Mouse (Mus musculus): ENCODE measurements around the gene Kif21a. TPM values are rescaled to one million over a fixed set of nuclear protein-coding genes. Genes with fewer than 3 reads are reported as not detected.

Kif21a gene
- total and polyA plus RNA-seq, 2 experiments: 8.6 to 40.9 TPM

DNA sequence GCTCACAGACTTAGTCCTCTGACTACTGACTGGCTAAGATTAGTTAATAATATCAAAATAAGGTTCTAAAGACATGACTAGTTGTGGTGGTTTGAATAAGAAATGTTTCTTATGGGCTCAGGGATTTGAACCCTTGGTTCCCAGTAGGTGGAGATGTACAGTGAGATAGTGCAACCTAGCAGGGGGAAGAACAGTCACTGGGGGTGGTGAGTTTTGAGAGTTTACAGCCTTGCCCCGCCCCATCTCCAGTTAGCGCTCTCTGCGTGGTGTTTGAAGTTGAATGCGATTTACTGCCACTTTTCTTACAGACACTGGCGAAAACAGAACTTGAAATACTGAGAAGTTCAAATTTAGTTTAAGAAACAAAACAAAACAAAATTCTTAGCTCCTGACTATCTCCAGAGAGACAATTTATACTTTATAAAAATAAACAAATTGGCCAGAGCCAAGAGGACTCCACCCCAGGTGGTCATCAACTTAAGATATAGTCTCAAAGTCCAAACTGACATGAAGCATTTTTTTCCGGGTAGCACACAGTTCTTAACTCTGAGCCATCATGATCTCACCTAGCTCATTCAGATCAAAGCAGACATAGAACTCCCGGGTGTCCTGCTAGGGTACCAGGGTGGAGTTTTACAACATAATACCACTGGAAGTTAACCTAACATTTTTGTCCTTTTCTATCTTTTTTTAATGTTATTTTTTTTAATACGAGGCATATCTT is 88.8 kb downstream of the Kif21a start:
- Histone ChIP-seq H3K9ac (ENCODE audit: low read depth, low read length) (no peak overlapping the region), H3K4me3 (ENCODE audit: insufficient read depth, low read depth, low read length) (no peak overlapping the region), H3K27me3 (ENCODE audit: control insufficient read depth, insufficient read depth, low read length) (no peaks in the 10 kb centered on the region), H3K36me3 (ENCODE audit: control insufficient read depth, insufficient read depth, low read length) (peaks cover 31% of the 10 kb centered on the region), H3K79me2 (ENCODE audit: control insufficient read depth, insufficient read depth, low read length) (no peaks in the 10 kb centered on the region), H3K4me1 (ENCODE audit: control insufficient read depth, insufficient read depth, low read length) (no peaks in the 10 kb centered on the region), H3K27ac (replicated peaks; ENCODE audit: insufficient read depth, low read depth, low read length) (no peak overlapping the region)
- TF ChIP-seq CTCF (IDR thresholded peaks at IDR 0.05; ENCODE audit: low read depth, low read length) (no peak), POLR2A (IDR thresholded peaks at IDR 0.05; ENCODE audit: extremely low read depth, insufficient read depth, low read length) (no peak)
- DNase-seq (ENCODE audit: extremely low read depth, low read depth, low spot score): no peak
- 94% methylated on average over 8 of the region's 8 CpGs for WGBS

DNA sequence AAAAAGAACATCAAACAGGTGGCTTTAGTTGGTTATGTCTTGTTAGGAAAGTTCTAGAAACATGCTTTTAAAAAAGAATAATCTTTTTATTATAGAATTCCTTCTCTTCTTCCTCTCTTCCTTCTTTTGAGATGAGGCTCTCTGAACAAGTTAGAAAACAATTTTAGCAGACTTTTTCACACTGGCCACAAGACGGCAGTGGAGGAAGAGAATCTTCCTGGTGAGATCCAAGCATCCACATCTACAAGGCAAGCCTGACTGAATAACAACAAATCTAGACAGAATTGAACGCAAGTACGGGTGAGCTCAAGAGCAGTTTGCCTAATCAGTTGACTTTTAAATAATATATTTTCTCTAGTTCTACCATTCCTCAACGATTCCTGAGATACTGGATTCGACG is 98.4 kb downstream of the Kif21a start:
- 88% methylated on average over 6 of the region's 6 CpGs for WGBS
- H3K9ac ChIP-seq (ENCODE audit: low read depth, low read length): no peak overlapping the region
- no peaks in the 10 kb centered on the region for H3K27me3 ChIP-seq (ENCODE audit: control insufficient read depth, insufficient read depth, low read length)
- no peak overlapping the region for H3K27ac ChIP-seq (replicated peaks; ENCODE audit: insufficient read depth, low read depth, low read length)
- no peak for DNase-seq (ENCODE audit: extremely low read depth, low read depth, low spot score)
- no peaks in the 10 kb centered on the region for H3K4me1 ChIP-seq (ENCODE audit: control insufficient read depth, insufficient read depth, low read length)
- no peak for TF ChIP-seq POLR2A (IDR thresholded peaks at IDR 0.05; ENCODE audit: extremely low read depth, insufficient read depth, low read length)
- TF ChIP-seq CTCF (IDR thresholded peaks at IDR 0.05; ENCODE audit: low read depth, low read length): no peak
- no peaks in the 10 kb centered on the region for H3K79me2 ChIP-seq (ENCODE audit: control insufficient read depth, insufficient read depth, low read length)
- H3K36me3 ChIP-seq (ENCODE audit: control insufficient read depth, insufficient read depth, low read length): peaks cover 23% of the 10 kb centered on the region; the same call in 1 of the 2 replicates
- H3K4me3 ChIP-seq (ENCODE audit: insufficient read depth, low read depth, low read length): no peak overlapping the region

GRCm38 (mm10) chr15:90938469-90938868 is 111.3 kb downstream of the Kif21a start:
- no peak for TF ChIP-seq POLR2A (IDR thresholded peaks at IDR 0.05; ENCODE audit: extremely low read depth, insufficient read depth, low read length)
- TF ChIP-seq CTCF (IDR thresholded peaks at IDR 0.05; ENCODE audit: low read depth, low read length): no peak
- no peaks in the 10 kb centered on the region for H3K4me1 ChIP-seq (ENCODE audit: control insufficient read depth, insufficient read depth, low read length)
- H3K79me2 ChIP-seq (ENCODE audit: control insufficient read depth, insufficient read depth, low read length): no peaks in the 10 kb centered on the region
- no peak for DNase-seq (ENCODE audit: extremely low read depth, low read depth, low spot score)
- peaks cover 54% of the 10 kb centered on the region for H3K36me3 ChIP-seq (ENCODE audit: control insufficient read depth, insufficient read depth, low read length)
- H3K27ac ChIP-seq (replicated peaks; ENCODE audit: insufficient read depth, low read depth, low read length): no peak overlapping the region
- no peak overlapping the region for H3K4me3 ChIP-seq (ENCODE audit: insufficient read depth, low read depth, low read length)
- WGBS: 91% methylated on average over 1 of the region's 1 CpGs
- H3K27me3 ChIP-seq (ENCODE audit: control insufficient read depth, insufficient read depth, low read length): no peaks in the 10 kb centered on the region
- no peak overlapping the region for H3K9ac ChIP-seq (ENCODE audit: low read depth, low read length)

DNA sequence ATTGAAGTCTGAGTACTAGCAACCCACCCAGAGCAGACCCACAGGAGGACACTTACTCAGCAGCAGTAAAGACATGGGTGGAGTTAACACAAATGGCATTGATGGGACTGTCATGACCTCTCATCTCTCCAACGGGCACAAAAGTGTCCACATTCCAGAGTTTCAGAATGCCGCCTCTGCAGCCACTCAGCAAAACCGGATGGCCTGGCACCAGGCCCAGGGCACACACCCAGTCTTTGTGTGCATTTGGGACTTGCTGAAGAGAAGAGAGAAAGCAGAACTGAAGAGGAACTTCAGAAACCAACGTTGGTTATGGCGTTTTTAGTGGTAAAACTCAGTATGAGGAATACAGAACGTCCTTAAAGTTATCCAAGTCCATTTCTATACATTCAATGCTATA is 114.2 kb downstream of the Kif21a start:
- H3K36me3 ChIP-seq (ENCODE audit: control insufficient read depth, insufficient read depth, low read length): peaks cover 37% of the 10 kb centered on the region
- WGBS: 59% methylated on average over 6 of the region's 6 CpGs
- no peaks in the 10 kb centered on the region for H3K4me1 ChIP-seq (ENCODE audit: control insufficient read depth, insufficient read depth, low read length)
- H3K79me2 ChIP-seq (ENCODE audit: control insufficient read depth, insufficient read depth, low read length): no peaks in the 10 kb centered on the region
- no peak overlapping the region for H3K27ac ChIP-seq (replicated peaks; ENCODE audit: insufficient read depth, low read depth, low read length)
- H3K27me3 ChIP-seq (ENCODE audit: control insufficient read depth, insufficient read depth, low read length): no peaks in the 10 kb centered on the region
- no peak overlapping the region for H3K9ac ChIP-seq (ENCODE audit: low read depth, low read length)
- no peak for TF ChIP-seq POLR2A (IDR thresholded peaks at IDR 0.05; ENCODE audit: extremely low read depth, insufficient read depth, low read length)
- TF ChIP-seq CTCF (IDR thresholded peaks at IDR 0.05; ENCODE audit: low read depth, low read length): no peak
- no peak overlapping the region for H3K4me3 ChIP-seq (ENCODE audit: insufficient read depth, low read depth, low read length)
- no peak for DNase-seq (ENCODE audit: extremely low read depth, low read depth, low spot score)

DNA sequence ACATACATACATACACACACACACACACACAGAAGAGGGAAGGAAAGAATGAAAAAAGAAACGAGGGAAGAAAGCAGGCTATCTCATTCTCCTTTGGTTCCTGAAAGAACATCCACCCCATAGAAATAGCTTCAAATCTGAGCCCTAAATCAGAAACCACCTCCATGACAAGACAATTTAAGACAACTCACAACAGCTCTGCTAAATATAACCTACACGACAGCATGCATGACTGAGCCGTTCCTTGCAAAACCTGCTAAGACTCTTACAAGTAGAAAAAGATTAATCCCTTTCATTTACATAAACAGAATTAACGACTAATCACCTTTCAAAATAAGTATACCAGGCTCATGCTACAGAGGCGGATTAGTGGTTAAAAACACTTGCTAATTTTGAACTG is 118.3 kb downstream of the Kif21a start:
- TF ChIP-seq CTCF (IDR thresholded peaks at IDR 0.05; ENCODE audit: low read depth, low read length): no peak
- TF ChIP-seq POLR2A (IDR thresholded peaks at IDR 0.05; ENCODE audit: extremely low read depth, insufficient read depth, low read length): no peak
- H3K27ac ChIP-seq (replicated peaks; ENCODE audit: insufficient read depth, low read depth, low read length): no peak overlapping the region
- no peak overlapping the region for H3K4me3 ChIP-seq (ENCODE audit: insufficient read depth, low read depth, low read length)
- H3K79me2 ChIP-seq (ENCODE audit: control insufficient read depth, insufficient read depth, low read length): no peaks in the 10 kb centered on the region
- WGBS: 79% methylated on average over 5 of the region's 5 CpGs
- no peak overlapping the region for H3K9ac ChIP-seq (ENCODE audit: low read depth, low read length)
- H3K27me3 ChIP-seq (ENCODE audit: control insufficient read depth, insufficient read depth, low read length): no peaks in the 10 kb centered on the region
- no peak for DNase-seq (ENCODE audit: extremely low read depth, low read depth, low spot score)
- peaks cover 9% of the 10 kb centered on the region; the same call in 1 of the 2 replicates for H3K36me3 ChIP-seq (ENCODE audit: control insufficient read depth, insufficient read depth, low read length)
- H3K4me1 ChIP-seq (ENCODE audit: control insufficient read depth, insufficient read depth, low read length): no peaks in the 10 kb centered on the region

- no peaks in the 10 kb centered on the region for H3K79me2 ChIP-seq (ENCODE audit: control insufficient read depth, insufficient read depth, low read length)
- 0% methylated on average over 1 of the region's 1 CpGs for WGBS
These were observed 120.7 kb downstream of the Kif21a start for GRCm38 (mm10) chr15:90929043-90929442.

More at GRCm38 (mm10) chr15:90929043-90929442, 120.7 kb downstream of the Kif21a start:
- Histone ChIP-seq H3K4me3 (ENCODE audit: insufficient read depth, low read depth, low read length) (no peak overlapping the region), H3K27me3 (ENCODE audit: control insufficient read depth, insufficient read depth, low read length) (no peaks in the 10 kb centered on the region), H3K27ac (replicated peaks; ENCODE audit: insufficient read depth, low read depth, low read length) (no peak overlapping the region), H3K36me3 (ENCODE audit: control insufficient read depth, insufficient read depth, low read length) (peaks cover 2% of the 10 kb centered on the region; the same call in 1 of the 2 replicates), H3K4me1 (ENCODE audit: control insufficient read depth, insufficient read depth, low read length) (no peaks in the 10 kb centered on the region), H3K9ac (ENCODE audit: low read depth, low read length) (no peak overlapping the region)
- DNase-seq (ENCODE audit: extremely low read depth, low read depth, low spot score): peak; percentile 11
- TF ChIP-seq POLR2A (IDR thresholded peaks at IDR 0.05; ENCODE audit: extremely low read depth, insufficient read depth, low read length) (no peak), CTCF (IDR thresholded peaks at IDR 0.05; ENCODE audit: low read depth, low read length) (peak; percentile 66)
